Mouse (Mus musculus) bone marrow, adult 2 months (tissue): ENCODE measurements around the gene Pabpn1l.

Source experiments
- CTCF ChIP-seq: fragments of 200-500 bp; IDR thresholded peaks from 2 replicates; pipeline ENCODE4 v1.5.1; 2011; ENCODE audit warnings: low read length, control low read depth; ENCODE audit not compliant: control insufficient read depth, insufficient read depth
- POLR2A ChIP-seq: fragments of 200-500 bp; IDR thresholded peaks from 2 replicates; pipeline ENCODE4 v1.6.1; 2011; ENCODE audit warnings: low read depth, mild to moderate bottlenecking, control low read depth, low read length, borderline replicate concordance; ENCODE audit not compliant: control insufficient read depth

- TF ChIP-seq POLR2A (no peak), CTCF (no peak)
Observed at GRCm38 (mm10) chr8:122573577-122573976, 49.0 kb downstream of the Pabpn1l start.
